Mouse (Mus musculus): ENCODE data around the gene Rnf130.
"Not testable (repeated sequence)": the region's sequence is repeated elsewhere in the genome, so short reads cannot be mapped to it uniquely, and the experiment has no call there.

Rnf130 gene

DNA sequence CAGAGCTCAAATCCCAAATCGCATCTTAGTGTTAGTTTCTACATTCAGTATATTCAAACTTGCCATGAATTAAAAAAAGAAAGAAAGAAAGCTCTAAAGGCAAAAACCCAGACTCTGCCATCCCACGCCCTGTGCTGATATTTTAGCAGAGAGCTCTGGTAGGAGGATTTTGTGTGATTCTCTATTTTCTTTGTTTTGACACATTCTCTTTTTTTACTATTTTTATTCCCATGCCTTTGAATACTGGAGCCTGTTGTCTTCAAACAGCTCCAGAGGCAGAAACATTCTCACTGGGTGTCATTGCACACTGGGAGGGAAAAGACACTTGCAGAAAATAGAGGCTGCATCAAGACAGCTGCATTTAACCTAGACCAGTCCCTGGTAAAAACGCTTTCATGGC is 61.1 kb downstream of the Rnf130 start:
- DNase-seq (ENCODE audit: low spot score) = no peak

DNA sequence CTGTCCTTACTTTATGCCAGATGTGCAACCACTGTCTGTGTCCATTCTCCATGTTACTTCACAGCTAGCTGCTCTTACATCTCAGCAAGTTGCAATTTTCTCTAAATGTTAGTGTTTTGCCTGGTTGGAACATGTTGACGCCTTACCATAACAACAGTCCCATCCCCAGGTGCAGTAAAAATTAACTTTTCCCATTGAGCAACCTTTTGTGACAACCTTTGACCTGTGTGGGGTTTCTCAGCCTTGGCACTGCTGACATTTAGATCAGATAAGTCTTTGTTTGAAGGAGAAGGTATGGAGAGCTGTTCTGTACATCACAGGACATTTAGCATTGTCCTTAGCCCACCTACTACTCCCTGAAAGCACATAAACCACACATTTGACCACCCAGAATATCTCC is 64.7 kb downstream of the Rnf130 start:
- no peak for DNase-seq (ENCODE audit: low spot score)

DNA sequence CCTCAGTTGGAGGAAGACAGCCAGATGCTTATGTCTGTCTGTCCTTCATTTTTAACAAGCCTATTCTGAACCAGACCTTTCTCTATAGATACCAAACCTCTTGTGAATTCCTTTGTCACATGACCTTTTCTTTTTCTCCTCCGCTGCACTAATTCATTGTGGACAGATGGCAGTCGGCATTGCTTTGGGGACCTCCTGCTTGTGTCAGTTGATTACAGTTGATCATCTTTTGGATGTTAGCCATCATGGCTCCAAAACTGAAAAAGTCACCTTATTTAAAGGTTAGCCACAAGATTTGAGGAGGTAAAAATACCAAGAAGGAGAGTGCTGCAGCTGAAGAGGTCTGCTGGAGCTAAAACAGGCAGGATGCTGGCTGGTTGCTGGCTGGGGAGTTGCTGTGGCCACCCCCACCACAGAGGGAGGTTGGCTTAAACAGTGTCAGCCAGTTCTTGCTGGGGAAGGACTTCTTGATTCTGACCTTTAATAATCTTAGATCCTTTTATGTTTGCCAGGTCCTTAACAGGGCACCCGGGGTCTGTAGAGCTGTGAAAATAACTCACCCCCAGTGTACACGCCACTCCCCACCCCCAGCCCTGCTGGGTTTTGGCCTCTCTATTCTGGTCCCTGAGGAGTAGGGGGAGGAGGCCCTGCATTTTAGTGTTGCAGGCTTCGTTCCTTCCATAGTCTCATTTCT is 66.0 kb downstream of the Rnf130 start:
- DNase-seq (ENCODE audit: low spot score) = no peak

DNA sequence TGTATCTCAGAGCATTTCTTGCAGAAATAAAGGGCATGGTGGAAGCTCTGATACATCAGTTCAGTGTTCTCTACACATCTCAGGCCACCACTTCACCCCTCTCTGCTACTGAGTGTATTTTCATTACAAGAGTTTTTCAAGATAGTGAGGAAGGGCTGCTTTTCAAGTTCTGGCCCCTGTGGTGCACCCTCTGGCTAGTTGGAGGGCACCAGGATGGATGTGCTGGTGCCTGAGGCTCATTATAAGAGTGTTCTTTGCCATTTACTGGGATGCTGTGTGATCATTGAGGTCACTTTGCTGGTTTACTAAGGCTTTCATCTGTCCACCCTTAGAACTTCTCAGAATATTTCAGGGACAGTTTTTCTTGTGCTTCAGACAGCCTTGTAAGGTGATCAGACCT is 66.5 kb downstream of the Rnf130 start:
- no peak for DNase-seq (ENCODE audit: low spot score)

DNA sequence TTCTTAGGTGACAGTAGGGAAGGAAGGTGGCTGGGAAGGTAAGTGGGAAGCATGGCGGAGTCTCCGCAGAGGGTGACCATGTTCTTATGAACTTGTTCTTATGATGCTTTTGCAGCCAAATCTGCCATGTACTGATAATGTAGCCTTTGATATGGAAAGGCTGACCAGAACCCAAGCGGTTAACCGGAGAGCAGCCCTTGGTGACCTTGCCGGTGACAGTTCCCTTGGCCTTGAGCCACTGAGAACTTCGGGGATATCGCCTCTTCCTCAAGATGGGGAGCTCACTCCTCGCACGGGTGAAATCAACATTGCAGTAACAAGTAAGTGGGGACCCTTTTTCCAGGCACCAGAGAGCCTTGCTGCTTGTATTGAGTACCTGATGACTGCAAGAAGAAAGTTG is 70.5 kb downstream of the Rnf130 start:
- no peak for DNase-seq (ENCODE audit: low spot score)

DNA sequence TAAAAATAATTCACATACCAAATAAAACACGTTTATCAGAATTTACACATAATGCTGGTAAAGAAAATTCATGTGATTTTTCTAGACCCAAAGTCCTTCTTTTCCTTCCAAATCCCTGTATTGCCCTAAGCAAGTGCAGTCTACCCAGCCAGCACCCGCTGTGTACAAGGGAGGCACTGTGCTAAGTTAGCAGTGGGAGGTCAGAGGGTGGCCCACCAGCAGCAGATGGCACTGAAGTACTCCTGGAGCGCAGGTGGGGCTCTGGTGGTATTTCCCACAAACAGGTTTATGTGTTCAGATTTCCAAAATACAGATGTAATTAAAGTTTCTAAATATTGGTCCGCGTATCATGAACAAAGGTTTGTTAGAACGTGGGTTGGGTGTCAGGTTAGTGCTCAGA is 71.9 kb downstream of the Rnf130 start:
- no peak for DNase-seq (ENCODE audit: low spot score)

DNA sequence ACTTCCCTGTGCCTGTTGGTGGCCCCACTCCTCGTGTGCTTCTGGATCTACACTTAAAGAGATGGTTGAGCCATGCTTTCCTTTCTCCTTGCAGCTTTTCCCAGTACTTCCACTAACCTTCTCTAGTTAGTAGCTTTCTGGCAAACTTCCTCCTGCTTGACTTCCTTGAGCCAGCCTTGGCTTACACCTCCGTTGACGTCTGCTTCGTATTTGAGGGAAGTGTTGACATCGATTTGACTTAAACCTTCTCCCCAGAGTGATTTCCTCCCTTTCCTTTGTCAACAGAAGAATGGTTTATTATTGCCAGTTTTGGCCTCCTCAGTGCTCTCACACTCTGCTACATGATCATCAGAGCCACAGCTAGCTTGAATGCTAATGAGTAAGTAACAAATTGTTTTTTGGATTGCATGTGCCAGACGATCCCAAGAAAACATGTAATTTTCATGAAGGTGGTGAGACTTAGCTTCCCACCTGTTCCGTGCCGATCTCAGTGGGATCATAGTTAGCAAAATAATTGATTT is 73.9 kb downstream of the Rnf130 start:
- DNase-seq (ENCODE audit: low spot score) = no peak

DNA sequence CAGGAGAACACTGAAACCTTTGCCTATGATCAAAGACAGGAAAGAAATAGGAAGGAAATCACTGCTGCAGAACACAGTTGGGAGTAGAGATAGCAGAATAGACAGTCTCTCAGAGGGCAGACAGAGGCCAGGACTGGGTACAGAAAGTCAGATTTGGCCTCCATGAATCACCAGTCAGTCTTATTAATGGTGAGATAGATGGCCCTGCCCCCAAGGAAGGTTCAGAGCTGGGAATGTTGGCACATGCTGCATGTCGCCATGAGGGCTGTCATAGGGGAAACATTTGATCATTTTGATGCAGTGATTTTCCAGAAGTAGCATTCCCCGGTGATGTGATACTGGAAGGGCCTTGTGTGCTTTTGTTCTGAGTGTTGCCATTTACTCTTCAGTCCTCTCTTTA is 74.5 kb downstream of the Rnf130 start:
- DNase-seq (ENCODE audit: low spot score) = no peak

DNA sequence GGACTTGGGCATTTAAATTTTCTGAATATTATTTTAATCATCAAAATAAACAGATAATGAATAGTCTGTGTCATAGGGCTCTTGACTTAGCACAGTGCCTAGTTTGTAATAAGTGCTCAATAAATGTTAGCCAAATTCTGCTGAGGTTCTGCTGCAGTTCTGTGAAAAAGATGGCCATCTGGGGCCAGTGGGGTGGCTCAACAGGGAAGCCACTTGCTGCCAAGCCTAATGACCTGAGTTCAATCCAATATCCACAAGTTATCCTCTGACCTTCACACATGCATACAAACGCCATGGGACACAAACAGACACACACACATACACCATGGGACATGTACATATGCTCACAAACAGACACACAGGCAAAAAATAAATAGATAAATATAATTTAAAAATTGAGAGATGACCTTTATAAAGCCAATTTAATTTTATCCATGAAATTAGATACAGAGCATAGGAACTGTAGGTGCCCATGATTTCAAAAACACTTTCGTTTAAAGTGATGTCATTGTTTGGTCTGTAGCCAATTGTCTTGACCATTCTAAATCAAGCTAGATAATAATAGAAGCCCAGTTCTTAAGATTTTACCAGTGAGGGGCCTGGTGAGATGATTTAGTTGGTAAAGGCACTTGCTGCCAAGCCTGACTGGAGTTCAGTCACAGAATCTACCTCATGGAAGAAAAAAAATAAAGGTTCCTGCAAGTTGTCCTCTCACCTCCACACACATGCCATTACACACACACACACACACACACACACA is 75.6 kb downstream of the Rnf130 start:
- DNase-seq (ENCODE audit: low spot score) = no peak

DNA sequence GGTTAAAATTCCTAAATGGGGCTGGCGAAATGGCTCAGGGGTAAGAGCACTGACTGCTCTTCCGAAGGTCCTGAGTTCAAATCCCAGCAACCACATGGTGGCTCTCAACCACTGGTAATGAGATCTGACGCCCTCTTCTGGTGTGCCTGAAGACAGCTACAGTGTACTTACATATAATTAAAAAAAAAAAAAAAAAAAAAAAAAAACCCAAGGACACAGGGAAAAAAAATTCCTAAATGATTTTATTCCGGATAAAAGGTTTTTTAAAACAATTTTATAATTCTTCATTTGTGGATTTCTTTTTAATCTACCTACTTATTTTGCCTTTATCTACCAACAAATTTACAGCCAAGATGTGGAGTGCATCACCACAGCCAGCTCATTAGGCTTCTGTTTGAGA is 76.8 kb downstream of the Rnf130 start:
- DNase-seq (ENCODE audit: low spot score) = not testable (repeated sequence)

DNA sequence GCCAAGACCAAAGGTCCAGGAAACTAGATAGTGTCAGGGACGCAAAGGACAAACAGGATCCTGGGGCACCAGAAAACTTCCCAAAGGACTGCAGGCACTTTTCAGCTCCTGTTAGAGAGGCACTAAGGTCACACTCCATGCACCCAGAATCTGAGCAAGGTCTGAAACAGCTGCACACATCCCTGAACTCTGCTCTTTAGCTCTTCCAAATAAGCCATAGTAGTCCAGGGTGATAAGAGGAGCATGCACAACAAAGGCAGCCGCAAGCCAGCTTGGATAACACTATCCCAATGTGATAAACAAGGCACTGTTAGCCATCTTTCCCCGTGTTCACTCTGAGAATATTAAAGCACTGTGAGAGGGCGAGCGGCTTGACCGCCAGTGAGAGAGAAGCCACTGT is 78.9 kb downstream of the Rnf130 start:
- DNase-seq (ENCODE audit: low spot score) = no peak

DNA sequence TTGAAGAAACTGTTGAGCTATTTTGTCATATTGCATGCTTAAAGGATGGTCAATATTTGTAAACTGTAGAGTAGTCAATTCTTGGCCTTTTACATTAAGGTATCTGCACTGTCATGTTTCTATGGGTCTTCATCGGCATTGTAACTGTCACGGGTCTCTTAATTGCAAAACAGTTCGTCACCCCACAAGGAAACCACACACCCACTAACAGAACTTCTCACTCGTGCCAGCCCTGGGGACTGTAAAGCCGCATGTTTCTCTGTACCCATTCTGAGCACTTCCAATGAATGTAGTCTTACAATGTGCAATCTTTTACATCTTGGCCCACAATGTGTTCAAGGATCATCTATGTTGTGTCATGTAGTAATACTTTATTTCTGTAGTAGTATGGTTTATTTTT is 80.1 kb downstream of the Rnf130 start:
- DNase-seq (ENCODE audit: low spot score) = no peak

DNA sequence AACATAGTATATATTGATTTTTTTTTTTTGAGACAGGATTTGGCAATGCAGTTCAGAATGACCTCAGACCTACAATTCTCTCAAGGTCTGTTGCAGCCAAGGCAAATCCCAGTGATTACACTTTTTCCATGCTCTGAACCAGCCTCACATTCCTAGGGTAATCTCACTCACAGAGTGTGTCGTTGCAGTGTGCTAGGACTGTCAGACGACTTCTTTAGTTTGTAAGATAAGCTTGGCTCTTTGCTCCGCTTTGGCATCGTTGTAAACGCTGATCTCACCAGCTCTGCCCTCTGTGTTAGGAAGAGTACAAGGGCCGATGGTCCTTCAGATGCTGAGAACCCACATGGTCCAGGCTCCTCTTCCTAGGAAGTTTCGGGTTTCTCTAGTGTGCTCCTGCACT is 80.9 kb downstream of the Rnf130 start:
- DNase-seq (ENCODE audit: low spot score) = peak; percentile 8

DNA sequence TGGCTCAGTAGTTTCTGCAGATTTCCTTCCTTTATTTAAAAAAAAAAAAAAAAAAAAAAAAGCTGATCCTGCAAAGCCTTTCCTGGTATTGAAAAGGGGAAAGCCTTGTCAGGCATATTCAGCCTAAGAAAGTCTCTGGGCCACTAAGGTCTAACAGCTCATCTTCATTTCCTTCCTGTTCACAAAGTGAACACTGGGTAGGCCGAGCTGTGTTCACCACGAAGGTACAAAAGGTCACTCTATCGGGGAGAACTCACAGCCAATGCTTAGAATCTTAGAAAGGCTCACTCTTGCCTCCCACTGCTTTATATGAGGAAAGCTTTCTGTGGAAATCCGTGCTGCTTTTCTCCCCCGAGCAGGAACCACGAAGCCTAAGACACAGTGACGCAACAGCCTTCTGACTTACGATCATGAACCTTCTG is 83.7 kb downstream of the Rnf130 start:
- DNase-seq (ENCODE audit: low spot score) = peak; percentile 23

DNA sequence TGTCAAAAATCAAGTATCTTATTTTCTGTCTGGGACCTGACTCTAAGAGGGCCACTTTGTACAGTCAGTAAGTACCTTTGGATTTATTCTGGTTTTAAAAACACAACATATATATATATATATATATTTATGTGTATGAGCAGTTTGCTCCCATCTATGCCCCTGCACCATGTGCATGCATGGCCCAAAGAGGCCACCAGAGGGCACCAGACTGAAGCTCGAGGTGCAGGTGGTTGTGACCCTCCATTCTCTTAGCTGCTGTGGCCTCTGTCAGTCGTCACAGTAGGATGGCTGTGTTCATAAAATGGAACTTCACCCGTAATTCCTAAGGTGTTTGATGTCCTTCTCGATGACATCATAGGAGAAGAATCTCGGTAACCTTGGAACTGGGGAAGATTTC is 89.2 kb downstream of the Rnf130 start:
- peak; percentile 58 for DNase-seq (ENCODE audit: low spot score)

DNA sequence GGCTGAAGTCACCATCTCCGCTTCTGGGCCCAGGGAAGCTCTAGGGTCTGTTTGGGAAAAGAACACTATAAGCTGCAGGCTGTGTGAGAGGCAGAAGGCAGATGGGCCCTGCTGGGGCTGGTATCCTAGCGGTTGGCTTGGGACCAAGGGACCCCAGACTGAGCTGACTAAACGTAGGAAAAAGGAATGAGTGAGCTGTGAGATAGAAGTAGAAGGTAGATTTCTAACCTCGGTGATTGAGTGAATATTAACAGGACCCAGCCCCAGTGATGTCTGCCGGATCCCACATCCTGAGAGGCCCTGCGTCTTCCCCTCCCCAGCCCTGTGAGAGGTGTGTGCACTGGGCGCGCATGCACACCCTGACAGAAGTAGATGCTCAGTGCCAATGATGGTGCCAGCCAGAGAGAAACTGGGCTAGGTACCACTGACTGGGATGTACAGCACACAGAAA is 97.5 kb downstream of the Rnf130 start:
- no peak for DNase-seq (ENCODE audit: low spot score)

DNA sequence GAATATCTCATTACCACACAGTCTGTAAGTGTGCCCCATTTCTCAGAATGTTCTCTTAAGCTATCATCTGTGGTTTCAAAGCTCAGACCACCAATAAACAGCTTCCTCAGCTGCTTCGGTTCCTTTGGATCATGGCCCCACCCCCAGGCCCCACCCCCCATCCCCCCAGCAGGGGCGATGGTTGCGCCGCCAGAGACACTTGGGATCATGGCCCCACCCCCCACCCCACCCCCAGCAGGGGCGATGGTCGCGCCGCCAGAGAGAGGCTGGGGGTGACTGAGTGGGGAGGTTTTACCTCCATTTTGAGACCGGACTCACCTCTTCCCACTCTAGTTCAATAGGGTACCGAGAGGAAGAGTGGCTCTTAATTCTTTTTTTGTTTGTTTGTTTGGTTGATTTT is 102.6 kb downstream of the Rnf130 start:
- no peak for DNase-seq (ENCODE audit: low spot score)

DNA sequence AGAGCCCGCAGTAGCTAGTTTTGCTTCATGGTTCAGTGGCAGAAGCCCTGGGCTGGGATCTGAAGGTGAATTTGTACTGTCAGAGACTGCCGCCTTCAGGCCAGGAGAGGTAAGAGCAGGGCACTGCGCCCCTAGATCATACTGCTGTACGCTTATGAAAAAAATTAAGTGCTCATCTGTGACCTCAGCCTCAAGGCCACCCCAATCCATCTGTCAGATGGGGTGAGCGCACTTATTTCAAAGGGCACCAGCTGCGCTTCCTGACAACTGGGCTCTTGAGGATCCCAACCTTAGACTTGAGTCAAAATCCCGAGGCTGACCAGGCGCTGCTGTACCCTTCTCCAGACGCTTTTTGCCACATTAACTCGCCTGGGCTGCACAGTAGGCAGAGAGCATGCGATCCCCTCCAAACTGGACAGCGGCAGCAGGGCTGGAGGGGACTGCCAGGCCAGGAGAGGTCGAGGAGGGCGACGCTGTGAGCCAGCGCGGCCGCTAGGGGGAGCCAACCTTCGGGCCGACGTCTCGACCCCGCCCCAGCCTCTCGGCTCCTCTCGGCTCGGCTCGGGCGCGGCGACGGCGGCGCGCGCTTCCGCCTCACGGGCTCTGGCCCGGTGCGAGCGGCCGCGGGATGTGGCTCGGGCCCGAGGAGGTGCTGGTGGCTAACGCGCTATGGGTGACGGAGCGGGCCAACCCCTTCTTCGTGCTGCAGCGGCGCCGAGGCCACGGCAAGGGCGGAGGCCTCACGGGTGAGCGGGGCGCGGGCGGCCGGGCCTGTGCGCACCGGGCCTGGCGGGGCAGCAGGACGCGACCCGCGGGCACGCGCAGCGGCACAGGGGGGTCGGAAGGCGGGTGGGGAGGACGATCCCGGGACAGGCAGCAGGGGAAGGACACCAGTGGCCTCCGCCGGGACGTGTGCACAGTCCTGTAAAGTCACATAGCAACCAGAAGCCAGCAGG is 105.9 kb downstream of the Rnf130 start, which contains the start of gene Tbc1d9b:
TSS of gene Tbc1d9b (plus strand) at position 586 of the 956 bp plus-strand sequence.
- DNase-seq (ENCODE audit: low spot score) = peak; percentile 84

DNA sequence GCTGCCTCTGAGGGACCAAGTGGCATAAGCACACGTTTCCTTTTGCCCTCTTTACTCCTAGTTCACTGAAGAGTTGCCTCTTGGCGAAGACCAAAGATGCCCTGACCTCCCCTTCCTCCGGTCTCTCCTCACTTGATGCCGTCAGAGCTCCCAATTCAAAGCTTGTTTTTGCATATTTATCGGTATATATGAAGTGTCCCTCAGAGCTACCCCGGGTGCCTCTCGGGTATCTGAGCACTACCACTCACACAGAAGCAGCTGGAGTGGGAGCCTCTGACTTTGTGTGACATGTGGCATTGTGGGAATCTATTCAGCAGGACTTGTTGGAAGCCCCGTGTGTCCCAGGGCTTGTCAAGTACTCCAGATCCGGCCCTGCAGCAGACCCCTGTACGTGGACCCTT is 106.7 kb downstream of the Rnf130 start:
- peak; percentile 43 for DNase-seq (ENCODE audit: low spot score)

DNA sequence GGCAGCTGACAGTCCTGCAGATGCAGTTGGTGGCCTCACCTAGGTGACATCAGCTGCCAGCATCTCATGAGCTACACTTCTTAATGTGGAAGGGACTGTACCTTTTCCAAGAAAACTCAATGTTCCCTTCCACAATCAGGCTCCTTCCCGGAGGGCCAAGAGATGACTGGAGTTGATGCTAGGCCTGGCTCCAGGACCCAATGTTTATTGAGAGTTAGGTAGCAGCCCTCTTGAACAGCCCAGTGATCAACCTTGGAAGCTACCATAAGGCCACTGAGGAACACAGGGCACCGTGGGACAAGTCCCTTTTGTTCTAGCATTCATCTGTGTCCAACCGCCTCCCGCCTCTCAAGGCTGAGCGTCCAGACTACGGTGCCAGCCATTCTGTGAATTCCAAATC is 107.1 kb downstream of the Rnf130 start:
- no peak for DNase-seq (ENCODE audit: low spot score)

DNA sequence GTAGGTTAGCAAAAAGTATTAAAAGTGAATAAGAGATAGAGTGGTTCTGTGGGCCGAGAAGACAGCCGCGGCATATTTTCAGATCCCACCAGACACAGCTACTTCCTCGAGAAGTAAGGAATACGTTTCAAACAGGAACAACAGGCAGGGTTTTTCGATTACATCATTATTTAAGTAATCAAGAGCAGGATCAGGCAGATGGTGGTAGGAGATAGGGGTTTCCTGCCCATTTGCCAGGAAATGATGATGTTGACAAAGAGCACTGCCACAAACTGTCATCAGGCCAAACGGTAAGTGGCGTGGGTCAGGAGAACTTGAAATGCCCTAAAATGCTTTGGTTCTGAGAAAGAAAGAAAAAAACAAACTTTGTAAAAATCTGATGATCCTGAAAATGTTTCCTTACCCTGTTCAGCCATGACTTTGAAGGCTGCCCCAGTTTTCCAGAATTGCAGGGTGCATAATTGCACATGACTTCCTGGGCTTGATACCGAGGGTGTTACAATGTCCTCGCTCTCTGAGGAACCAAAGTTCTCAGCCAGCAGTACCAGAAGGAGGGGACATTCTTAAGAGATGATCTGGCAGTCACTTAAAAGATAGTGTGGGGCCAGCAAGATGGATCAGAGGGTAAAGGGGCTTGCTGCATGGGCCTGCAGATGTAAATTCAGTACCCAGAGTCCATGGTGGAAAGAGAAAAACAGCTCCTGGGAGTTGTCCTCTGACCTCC is 109.2 kb downstream of the Rnf130 start:
- no peak for DNase-seq (ENCODE audit: low spot score)
